Mouse (Mus musculus) frontal cortex, adult (tissue): ENCODE measurements around the gene Dlk2.

Source experiments
- ATAC-seq: cut with Nextera tagmentation; 2 replicates; pipeline ENCODE4 v1.9.2; 2017; ENCODE audit warnings: mild to moderate bottlenecking, moderate library complexity, mixed read lengths; ENCODE audit not compliant: low TSS enrichment

Dlk2 gene

DNA sequence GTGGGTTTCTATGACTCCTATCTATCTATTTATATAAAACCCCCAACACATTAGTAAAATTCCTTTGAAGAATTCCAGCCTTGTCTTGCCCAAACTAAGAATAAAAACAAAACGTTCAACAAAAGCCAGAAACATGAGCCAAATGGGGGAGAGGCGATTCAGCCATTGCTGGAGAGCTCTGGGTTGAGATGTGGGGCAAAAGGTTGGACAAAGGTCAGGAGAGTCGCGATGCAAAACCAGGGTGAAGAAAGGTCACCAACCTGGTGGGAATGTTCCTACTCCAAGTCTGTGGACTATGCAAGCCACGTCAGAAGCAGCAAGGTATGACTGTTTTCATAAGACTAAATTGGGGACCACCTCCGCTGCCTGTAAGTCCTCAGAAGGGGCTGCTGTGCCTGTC lies 23.3 kb downstream of the Dlk2 start:
- ATAC-seq, result no peak

DNA sequence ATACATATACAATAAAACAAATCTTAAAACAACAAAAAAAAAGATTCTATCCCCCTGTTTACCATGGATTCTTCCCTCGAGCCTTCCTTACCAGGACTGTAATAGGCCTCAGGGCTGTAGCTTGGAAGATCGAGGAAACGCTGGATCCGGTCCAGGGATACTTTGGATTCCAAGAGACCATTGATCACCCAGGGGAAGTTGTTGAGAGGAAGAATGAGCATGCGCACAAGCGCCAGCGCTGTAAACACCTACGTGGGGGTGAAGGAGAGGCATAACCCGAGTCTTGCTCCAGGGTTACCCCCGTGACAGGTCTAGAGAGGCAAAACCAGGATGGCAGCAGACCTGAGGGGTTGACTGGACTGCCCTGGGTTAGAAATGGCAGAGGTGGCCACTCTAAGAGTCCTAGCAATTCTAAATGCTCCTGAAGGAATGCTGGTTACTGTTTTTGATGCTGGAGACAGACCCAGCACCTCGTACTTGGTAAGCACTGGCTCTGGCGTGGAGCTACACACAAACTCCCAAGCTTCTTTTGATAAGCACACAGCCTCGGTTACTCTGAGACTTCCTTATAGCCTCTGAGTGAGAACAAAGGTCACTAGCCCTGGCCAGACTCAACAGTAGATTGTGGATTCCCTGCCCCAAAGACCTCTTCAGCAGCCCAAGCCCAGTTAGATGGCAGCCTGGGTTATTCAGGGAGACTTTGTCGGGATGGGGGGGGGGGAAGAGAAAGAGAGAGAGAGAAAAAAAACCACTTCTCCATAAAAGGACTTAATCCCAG lies 25.0 kb downstream of the Dlk2 start:
- no peak for ATAC-seq

DNA sequence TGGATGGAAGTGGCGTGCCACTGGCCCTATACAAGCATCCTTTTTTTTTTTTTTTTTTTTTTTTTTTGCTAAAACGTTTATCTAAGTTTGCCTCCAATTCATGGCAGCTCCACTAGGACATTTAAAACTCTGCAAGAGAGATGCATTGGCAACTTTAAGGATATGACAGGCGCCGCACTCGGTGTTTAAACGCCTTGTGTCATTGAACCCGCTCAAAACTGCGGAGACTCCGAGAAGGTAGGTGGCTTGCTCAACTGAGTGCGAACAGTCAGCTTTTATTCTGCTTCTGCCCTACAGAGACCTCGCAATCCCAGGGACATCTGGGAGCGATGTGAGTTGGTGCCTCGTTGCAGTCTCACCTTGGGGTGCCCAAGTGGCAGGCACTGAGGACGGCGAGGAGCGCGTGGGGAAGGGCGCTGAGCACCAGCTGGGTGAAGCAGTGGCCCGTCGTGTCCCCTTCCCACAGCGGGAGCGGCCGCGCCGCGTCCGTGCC lies 30.2 kb downstream of the Dlk2 start:
- peak; percentile 62 for ATAC-seq

DNA sequence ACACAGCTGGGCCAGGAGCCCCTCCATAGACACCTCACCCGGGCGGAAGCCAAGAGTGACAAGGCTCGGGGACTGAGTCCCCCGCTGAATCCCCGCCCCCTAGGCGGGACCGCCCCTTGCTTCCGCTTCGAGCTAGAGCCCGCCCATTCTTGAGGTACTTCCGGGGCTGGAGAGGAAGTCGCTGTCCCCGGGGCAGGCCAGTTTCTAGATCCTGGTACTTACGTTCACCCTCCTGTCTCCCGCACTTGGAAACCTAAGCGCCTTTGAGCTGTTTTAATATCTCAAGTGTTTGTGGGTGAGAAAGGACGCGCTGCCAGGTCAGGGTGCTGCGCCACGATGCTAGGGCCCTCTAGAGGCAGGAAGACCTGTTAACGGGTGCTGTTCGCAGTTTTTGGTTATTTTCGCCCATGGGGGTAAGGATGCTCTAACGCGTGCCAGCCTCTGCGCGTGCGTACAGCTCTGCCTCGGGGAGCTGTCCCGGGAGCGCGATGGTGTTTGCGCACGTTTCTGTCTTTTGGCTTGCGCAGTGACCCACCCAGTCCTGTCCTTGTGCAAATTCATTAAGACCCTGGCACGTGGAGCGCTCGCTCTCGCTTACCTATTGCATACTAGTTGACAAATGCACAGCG lies 30.8 kb downstream of the Dlk2 start, which contains the start of gene Abcc10:
TSS of gene Abcc10 (minus strand) at position 447 of the 629 bp plus-strand sequence.
- ATAC-seq, result peak; percentile 99

DNA sequence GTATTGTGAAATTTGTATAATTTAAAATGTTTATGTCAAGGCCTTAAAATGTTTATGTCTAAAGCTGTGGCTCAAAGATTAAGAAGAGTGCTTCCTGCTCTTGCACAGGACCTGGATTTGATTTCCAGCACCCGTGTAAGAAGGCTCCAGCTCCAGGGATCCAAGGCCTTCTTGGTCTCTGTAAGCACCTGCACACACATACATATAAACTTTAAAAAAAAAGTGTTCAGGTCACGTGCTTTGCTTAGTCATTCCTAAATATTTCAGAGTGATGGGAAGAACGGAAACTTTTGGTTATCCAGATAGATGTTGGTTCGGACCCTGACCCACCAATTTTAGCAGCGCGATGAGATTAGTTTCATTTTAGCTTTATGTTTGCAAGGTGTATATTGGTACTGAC lies 31.5 kb downstream of the Dlk2 start:
- no peak for ATAC-seq

DNA sequence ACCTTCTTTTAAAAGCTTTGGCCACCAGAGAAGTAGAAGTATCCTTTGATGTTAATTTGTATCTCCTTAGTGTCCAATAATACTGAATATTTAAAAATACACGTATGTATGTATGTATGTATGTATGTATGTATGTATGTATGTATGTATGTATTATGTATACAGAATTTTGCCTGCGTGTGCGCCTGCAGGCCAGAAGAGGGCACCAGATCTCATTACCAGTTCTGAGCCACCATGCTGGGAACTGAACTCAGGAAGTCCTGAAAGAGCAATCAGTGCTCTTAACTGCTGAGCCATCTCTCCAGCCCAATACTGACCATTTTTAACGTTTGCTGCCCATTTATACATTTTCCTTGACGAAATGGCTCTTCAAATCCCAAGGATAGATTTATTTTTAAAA lies 39.3 kb downstream of the Dlk2 start:
- ATAC-seq, result no peak

DNA sequence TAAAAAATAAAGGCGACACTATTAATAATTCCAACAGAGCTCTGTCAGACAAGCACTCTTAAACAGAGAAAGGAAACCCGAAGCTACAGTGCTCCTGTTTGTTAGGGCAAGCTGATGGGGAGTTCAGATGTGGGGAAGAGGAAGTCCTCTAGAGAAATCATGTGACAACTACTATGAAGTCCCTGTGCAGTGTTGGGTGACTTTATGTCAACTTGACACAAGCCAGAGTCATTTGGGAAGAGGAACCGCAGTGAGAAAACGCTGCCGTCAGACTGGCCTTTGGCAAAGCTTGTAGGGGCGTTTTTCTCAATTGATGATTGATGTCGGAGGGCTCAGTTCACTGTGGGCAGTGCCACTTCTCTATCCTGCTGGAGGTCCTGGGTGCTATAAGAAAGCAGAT lies 44.0 kb downstream of the Dlk2 start:
- ATAC-seq, result no peak

DNA sequence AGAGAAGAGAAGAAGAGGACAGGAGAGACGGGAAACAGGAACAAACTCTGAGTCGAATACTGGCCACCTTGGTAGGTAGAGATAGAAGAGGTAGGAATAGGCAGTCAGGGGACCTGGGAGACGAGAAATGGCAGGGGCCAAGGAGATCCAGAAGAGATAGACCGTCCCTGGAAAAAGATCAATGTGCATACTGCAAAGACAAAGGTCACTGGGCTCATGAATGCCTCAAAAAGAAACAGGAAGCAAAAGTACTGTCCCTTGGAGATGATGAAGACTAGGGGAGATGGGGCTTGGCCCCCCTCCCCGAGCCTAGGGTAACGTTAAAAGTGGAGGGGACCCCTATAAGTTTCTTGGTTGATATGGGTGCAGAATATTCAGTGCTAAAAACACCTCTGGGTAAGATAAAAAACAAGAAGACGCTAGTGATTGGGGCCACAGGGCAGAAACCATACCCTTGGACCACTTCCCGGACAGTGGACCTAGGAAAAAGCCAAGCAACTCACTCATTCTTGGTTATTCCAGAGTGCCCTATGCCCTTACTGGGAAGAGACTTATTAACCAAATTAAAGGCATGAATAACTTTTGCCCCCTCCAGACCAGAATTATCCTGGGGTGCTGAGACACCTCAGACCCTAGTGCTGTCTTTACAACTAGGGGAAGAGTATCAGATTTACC lies 53.9 kb downstream of the Dlk2 start:
- ATAC-seq, result no peak
